Mouse (Mus musculus) liver, embryonic 14.5 days (tissue): ENCODE measurements at regions not wholly inside any gene's neighbourhood (a gene's known extent, or its start where the extent isn't known, plus 50 kb on each side); places are given as distances from the start of the nearest gene placed in this dataset.
A peak's percentile ranks its signal among the peaks of the same experiment; 100 is the strongest.

Experiments
- CTCF ChIP-seq: IDR thresholded peaks from 2 replicates; pipeline ENCODE4 v1.5.1; 2016; ENCODE audit warnings: antibody characterized with exemption, low read depth, control low read depth
- EP300 ChIP-seq: IDR thresholded peaks from 2 replicates; pipeline ENCODE4 v1.6.1; 2016; ENCODE audit warnings: antibody characterized with exemption, low read depth

DNA sequence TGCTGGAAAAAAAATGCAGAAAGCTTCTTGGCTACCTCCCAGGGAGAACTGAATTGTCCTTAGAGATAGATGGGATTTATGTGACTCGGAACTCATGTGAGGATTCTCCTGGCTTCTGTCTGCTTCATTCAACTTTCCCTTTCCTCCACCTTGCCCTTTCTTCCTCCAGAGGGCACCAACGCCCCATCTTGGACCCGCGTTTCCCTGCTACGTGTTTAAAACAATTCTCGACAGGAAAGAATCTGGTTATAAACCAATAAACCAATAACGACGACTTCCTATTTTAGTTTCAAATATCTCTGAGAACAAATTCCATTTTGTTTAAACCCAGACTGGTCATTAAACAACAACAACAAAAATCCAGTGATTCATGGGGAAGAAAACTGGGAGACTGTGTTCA, 77.4 kb downstream of the Icos start:
- peak; percentile 43 for TF ChIP-seq CTCF
- no peak for TF ChIP-seq EP300
